ENCODE assay signal across 8 mouse cellular contexts in the genomic region with DNA sequence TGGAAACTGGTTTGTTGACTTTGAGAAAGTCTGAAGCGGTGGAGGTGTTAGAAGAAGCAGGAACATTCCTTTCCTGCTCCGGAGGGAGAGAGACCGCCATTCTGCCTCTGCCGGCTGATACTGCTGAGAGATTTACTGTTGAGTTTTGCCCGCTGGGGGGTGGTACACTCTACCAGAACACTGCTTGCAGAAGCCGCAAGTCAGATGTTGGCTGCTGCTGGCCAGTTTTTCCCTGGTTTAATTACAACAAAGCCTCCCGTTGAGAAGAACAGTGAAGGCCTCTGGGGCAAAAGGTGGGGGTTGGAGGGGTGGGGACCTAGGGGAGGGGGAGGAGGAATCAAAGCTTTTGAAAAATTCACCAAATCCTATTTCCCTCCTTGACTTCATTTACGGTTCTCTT. TPM values are rescaled to one million over a fixed set of nuclear protein-coding genes. Genes with fewer than 3 reads are reported as not detected.
DNase-seq lines count a peak whose midpoint lies in the region; ATAC-seq and TF ChIP-seq lines count a peak whose summit lies in the region.

No protein-coding gene starts in this region.

- H3K27me3 ChIP-seq in ES-Bruce4 (ENCODE audit: control insufficient read depth, insufficient read depth, low read length, poor library complexity, severe bottlenecking), result 0 out of 2 replicates have a peak, but pooled peaks cover 1% of the 10 kb centered on the region
- H3K27me3 ChIP-seq in forebrain, embryonic 14.5 days (replicated peaks; ENCODE audit: control insufficient read depth, insufficient read depth, low read length), result no peaks in the 10 kb centered on the region

- H3K9me3 ChIP-seq in ES-Bruce4 (replicated peaks; ENCODE audit: control insufficient read depth, insufficient read depth, low read length, poor library complexity, severe bottlenecking), result no peaks in the 10 kb centered on the region
- H3K9me3 ChIP-seq in forebrain, embryonic 14.5 days (replicated peaks; ENCODE audit: control insufficient read depth, low read length), result no peaks in the 10 kb centered on the region

- H3K36me3 ChIP-seq in ES-Bruce4 (ENCODE audit: control insufficient read depth, insufficient read depth, low read length, poor library complexity, severe bottlenecking), result no peaks in the 10 kb centered on the region
- H3K36me3 ChIP-seq in forebrain, embryonic 14.5 days (ENCODE audit: control insufficient read depth, insufficient read depth, low read length), result no peaks in the 10 kb centered on the region

- DNase-seq in cerebellum, adult 11 months, result peak; percentile 70
- DNase-seq in forebrain, embryonic 14.5 days (ENCODE audit: low spot score), result peak; percentile 95
- DNase-seq in heart, postnatal 36 days, result peak; percentile 9 to 16
- peak; percentile 68 to 89 for DNase-seq in layer of hippocampus, adult 18-20 months (ENCODE audit: low spot score in 2 of 2)
- peak; percentile 52 to 69 for DNase-seq in lung, adult 18-20 months
- peak; percentile 33 for DNase-seq in retina, adult 2 months (ENCODE audit: low read depth, low spot score)
- no peak for DNase-seq in B cell, adult 2 months

- no peak overlapping the region for H3K4me3 ChIP-seq in ES-Bruce4 (ENCODE audit: low read depth, low read length)
- H3K4me3 ChIP-seq in forebrain, embryonic 14.5 days (ENCODE audit: low read depth, low read length), result peak overlapping the region; percentile 60

- WGBS in forebrain, embryonic 14.5 days, result 0% methylated on average over 8 of the region's 8 CpGs

- H3K9ac ChIP-seq in ES-Bruce4 (ENCODE audit: low read depth, poor library complexity, severe bottlenecking), result no peak overlapping the region
- peak overlapping the region; percentile 58 for H3K9ac ChIP-seq in forebrain, embryonic 14.5 days (ENCODE audit: low read length)

- no peak for TF ChIP-seq POLR2A in ES-Bruce4 (IDR thresholded peaks at IDR 0.05; ENCODE audit: insufficient read depth, low read length)

- no peaks in the 10 kb centered on the region for H3K4me1 ChIP-seq in ES-Bruce4 (ENCODE audit: control insufficient read depth, insufficient read depth, low read length)
- peaks cover 16% of the 10 kb centered on the region for H3K4me1 ChIP-seq in forebrain, embryonic 14.5 days (ENCODE audit: control insufficient read depth, insufficient read depth, low read length)

- TF ChIP-seq EP300 in ES-Bruce4 (IDR thresholded peaks at IDR 0.05; ENCODE audit: insufficient read depth, low read depth, low read length), result no peak

- TF ChIP-seq CTCF in ES-Bruce4 (IDR thresholded peaks at IDR 0.05; ENCODE audit: low read depth, low read length), result peak; percentile 56

- ATAC-seq in forebrain, embryonic 14.5 days, result peak; percentile 64

- H3K27ac ChIP-seq in ES-Bruce4 (ENCODE audit: insufficient read depth, low read length), result no peak overlapping the region
- H3K27ac ChIP-seq in forebrain, embryonic 14.5 days (ENCODE audit: low read depth, low read length), result peak overlapping the region; percentile 33; the same call in 1 of the 2 replicates

- H3K4me2 ChIP-seq in forebrain, embryonic 14.5 days (ENCODE audit: low read length), result peak overlapping the region; percentile 69

- intact Hi-C loops in heart, postnatal 36 days (cut with DNase I), result loop anchor here (2.0 to 10.0 kb wide), 2 partner anchors 1386 to 1586 kb away; no protein-coding TSS in a partner anchor

RNA-seq across cellular contexts. Expression of a gene that starts 3.0 kb away (rescaled TPM):
- polyA plus RNA-seq in ES-Bruce4 (2011; ENCODE audit: insufficient read depth, insufficient read length, low read depth, missing spikeins), result 7.7 and 9.2 TPM in 2 replicates
- polyA plus RNA-seq in forebrain, embryonic 14.5 days (2014; fragmentation: Nextera tagmentation; extraction: Ambion mirVana), result 62.5 and 64.3 TPM in 2 replicates
- under 1 TPM; 0.27 to 0.47 TPM for total RNA-seq in heart, postnatal 36 days (2021)
- total RNA-seq in layer of hippocampus, adult 18-20 months (2021), result 10 to 100 TPM; 33.9 to 34.5 TPM

Comparison
In these comparisons a context has a peak if more than half of its experiments do, and no peak if none do; other contexts are left out.
1. DNase-seq: peak in cerebellum, adult 11 months (single experiment), forebrain, embryonic 14.5 days (single experiment), heart, postnatal 36 days (2 of 2), layer of hippocampus, adult 18-20 months (2 of 2), lung, adult 18-20 months (2 of 2) and retina, adult 2 months (single experiment); none in B cell, adult 2 months (0 of 2).
2. RNA of a gene that starts 3.0 kb away (total RNA-seq): 33.9 to 34.5 TPM in layer of hippocampus, adult 18-20 months; 0.27 to 0.47 TPM in heart, postnatal 36 days; every median in the first group is over 10 times any median in the second.